Mouse (Mus musculus) Patski (cell line): ENCODE results near the gene Optn. TPM values are rescaled to one million over a fixed set of nuclear protein-coding genes. Genes with fewer than 3 reads are reported as not detected.

Source experiments
- ATAC-seq: fragments of 100-300 bp; one replicate; pipeline ENCODE4 v1.8.0; 2021
- CTCF ChIA-PET: fragments of 350-600 bp; sonication (Branson Sonifier 250); formaldehyde crosslinking; loops from one replicate; lab custom pipeline; 2022; ENCODE audit warnings: inconsistent platforms; lab: Charles Lee
- POLR2A ChIA-PET: fragments of 350-600 bp; sonication (Branson Sonifier 250); formaldehyde crosslinking; loops from one replicate; lab custom pipeline; 2022; ENCODE audit warnings: antibody characterized with exemption, inconsistent platforms; lab: Charles Lee
- DNase-seq: peaks from one replicate; pipeline ENCODE4 v3.0.0-alpha.2; 2011; ENCODE audit warnings: low read depth, low spot score
- H3K27me3 ChIP-seq: fragments of 371-371 bp; one replicate; pipeline ENCODE4 v1.5.1; 2021
- CTCF ChIP-seq: fragments of 100-300 bp; IDR thresholded peaks from one replicate; pipeline ENCODE4 v1.5.1; 2021
- in situ Hi-C: fragments of 300-500 bp; cut with MboI; formaldehyde crosslinking; loops from 3 replicates; pipeline ENCODE4 v1.11.1; 2018; ENCODE audit warnings: low pct_unique_long_range_greater_than_20kb, mixed read lengths
- polyA plus RNA-seq: library from polyadenylated mRNA; unstranded; gene quantifications from one replicate; pipeline ENCODE4 v1.2.3, GENCODE M21; 2021

Gene Optn
- polyA plus RNA-seq, 1 experiment from 2014 or later = 36.8 TPM

GRCm38 (mm10) chr2:5041854-5042253 lies 22.0 kb downstream of the Optn start:
- in situ Hi-C loops = no loop called here
- no peak for ATAC-seq
- ChIA-PET POLR2A (interaction anchor here (0.9 kb wide), 1 partner anchor 21 kb away, joined by 3 read pairs; no protein-coding TSS in a partner anchor), CTCF (no interaction called here)
- no peak for DNase-seq
- TF ChIP-seq CTCF = no peak
- no peaks in the 10 kb centered on the region for H3K27me3 ChIP-seq

GRCm38 (mm10) chr2:5040281-5041161 lies 23.3 kb downstream of the Optn start:
- CTCF ChIA-PET = no interaction called here
- ATAC-seq = no peak

GRCm38 (mm10) chr2:5039350-5040170 lies 24.3 kb downstream of the Optn start:
- in situ Hi-C loops = no loop called here
- POLR2A ChIA-PET = no interaction called here
- ATAC-seq = no peak
- H3K27me3 ChIP-seq = no peaks in the 10 kb centered on the region
- no peak for DNase-seq
- CTCF ChIA-PET = no interaction called here
- TF ChIP-seq CTCF = no peak

More at GRCm38 (mm10) chr2:5040281-5041161, 23.3 kb downstream of the Optn start:
- no peak for TF ChIP-seq CTCF
- in situ Hi-C loops = no loop called here
- POLR2A ChIA-PET = no interaction called here
- H3K27me3 ChIP-seq = no peaks in the 10 kb centered on the region
- no peak for DNase-seq

GRCm38 (mm10) chr2:5038320-5038719 lies 25.5 kb downstream of the Optn start:
- POLR2A ChIA-PET = no interaction called here

GRCm38 (mm10) chr2:5037390-5037789 lies 26.5 kb downstream of the Optn start:
- H3K27me3 ChIP-seq = no peaks in the 10 kb centered on the region
- ATAC-seq (no peak), DNase-seq (no peak)
- in situ Hi-C loops = no loop called here
- CTCF ChIA-PET = no interaction called here
- POLR2A ChIA-PET = no interaction called here
- TF ChIP-seq CTCF = no peak

More at GRCm38 (mm10) chr2:5038320-5038719, 25.5 kb downstream of the Optn start:
- no peaks in the 10 kb centered on the region for H3K27me3 ChIP-seq
- in situ Hi-C loops = no loop called here
- CTCF ChIA-PET = no interaction called here
- no peak for TF ChIP-seq CTCF
- ATAC-seq (no peak), DNase-seq (no peak)

- H3K27me3 ChIP-seq = no peaks in the 10 kb centered on the region
- CTCF ChIA-PET = no interaction called here
- no peak for DNase-seq
- in situ Hi-C loops = no loop called here
- no peak for TF ChIP-seq CTCF
- ATAC-seq = no peak
- POLR2A ChIA-PET = no interaction called here
Observed at GRCm38 (mm10) chr2:5036411-5037076, 27.3 kb downstream of the Optn start.

GRCm38 (mm10) chr2:5035241-5035640 lies 28.6 kb downstream of the Optn start:
- no peak for DNase-seq
- no peak for ATAC-seq
- CTCF ChIA-PET = interaction anchor here (1.8 kb wide), 1 partner anchor 9 kb away, joined by 7 read pairs; no protein-coding TSS in a partner anchor
- H3K27me3 ChIP-seq = no peaks in the 10 kb centered on the region
- in situ Hi-C loops = no loop called here
- no peak for TF ChIP-seq CTCF
- POLR2A ChIA-PET = no interaction called here

GRCm38 (mm10) chr2:5034801-5035200 lies 29.1 kb downstream of the Optn start:
- ATAC-seq = no peak
- CTCF ChIA-PET = interaction anchor here (1.8 kb wide), 1 partner anchor 9 kb away, joined by 7 read pairs; no protein-coding TSS in a partner anchor
- H3K27me3 ChIP-seq = no peaks in the 10 kb centered on the region
- in situ Hi-C loops = no loop called here
- TF ChIP-seq CTCF = no peak
- POLR2A ChIA-PET = no interaction called here
- no peak for DNase-seq

- ATAC-seq (no peak), DNase-seq (no peak)
- no peaks in the 10 kb centered on the region for H3K27me3 ChIP-seq
- TF ChIP-seq CTCF = no peak
- POLR2A ChIA-PET = no interaction called here
- in situ Hi-C loops = no loop called here
- CTCF ChIA-PET = interaction anchor here (1.5 kb wide), 1 partner anchor 11 kb away, joined by 4 read pairs; no protein-coding TSS in a partner anchor
Observed at GRCm38 (mm10) chr2:5033546-5034420, 30.1 kb downstream of the Optn start.
